Mouse (Mus musculus): Measurements from ENCODE around the gene Thy1. TPM values are rescaled to one million over a fixed set of nuclear protein-coding genes. Genes with fewer than 3 reads are reported as not detected.

The Thy1 gene
- polyA plus RNA-seq, 1 experiment: not detected

DNA sequence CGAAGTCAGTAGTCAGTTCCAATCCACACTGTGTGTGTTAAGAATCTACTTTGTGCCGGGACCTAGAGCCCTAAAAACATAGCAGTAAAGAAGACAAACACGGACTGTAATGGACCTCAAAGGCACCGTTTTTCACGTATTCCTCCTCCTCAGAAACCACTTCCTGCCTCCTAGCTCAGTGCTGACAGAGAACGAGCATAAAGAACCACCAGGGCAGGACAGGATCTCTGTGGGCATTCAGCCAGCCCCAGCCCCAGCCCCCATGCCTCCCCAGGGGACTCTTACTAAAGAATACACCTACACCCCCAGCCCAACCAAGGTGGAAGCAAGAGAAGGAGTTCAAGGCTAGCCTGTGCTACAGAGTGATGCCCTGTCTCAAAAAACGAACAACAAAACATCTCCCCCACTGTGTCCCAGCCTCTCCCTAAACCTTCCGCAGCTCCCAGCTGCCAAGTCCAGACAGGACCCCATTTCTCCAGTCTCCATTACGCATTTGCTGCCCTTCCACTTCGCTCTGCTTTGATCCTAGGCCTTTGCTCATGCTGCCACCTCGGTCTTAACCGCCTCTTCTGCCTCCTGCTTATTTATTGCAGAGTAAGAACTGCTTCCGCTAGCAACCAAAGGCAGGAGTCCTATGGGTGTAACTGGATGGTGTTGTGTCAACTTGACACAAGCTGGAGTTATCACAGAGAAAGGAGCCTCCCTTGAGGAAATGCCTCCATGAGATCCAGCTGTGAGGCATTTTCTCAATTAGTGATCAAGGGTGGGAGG, 9.0 kb upstream of the Thy1 start:
- Histone ChIP-seq H3ac (ENCODE audit: control insufficient read depth, insufficient read length, low read depth) (no peak overlapping the region), H3K4me3 (ENCODE audit: insufficient read depth, poor library complexity, severe bottlenecking) (no peak overlapping the region)
- no peak for TF ChIP-seq CEBPB (IDR thresholded peaks at IDR 0.05; ENCODE audit: low read depth)
- TF ChIP-seq CTCF (IDR thresholded peaks at IDR 0.05; ENCODE audit: control insufficient read depth, insufficient read depth, insufficient read length): no peak
- no peak for TF ChIP-seq MAX (IDR thresholded peaks at IDR 0.05)
- no peak for TF ChIP-seq MYOG (IDR thresholded peaks at IDR 0.05; ENCODE audit: control insufficient read depth, extremely low read depth, insufficient read length)
- TF ChIP-seq FOSL1 (IDR thresholded peaks at IDR 0.05; ENCODE audit: insufficient read depth, low read length, poor library complexity, severe bottlenecking): no peak
- no peak for TF ChIP-seq MYOD1 (IDR thresholded peaks at IDR 0.05; ENCODE audit: control insufficient read depth, insufficient read length, low read depth)
- TF ChIP-seq USF1 (IDR thresholded peaks at IDR 0.05; ENCODE audit: low read depth): no peak

GRCm38 (mm10) chr9:44037106-44037505, 6.1 kb upstream of the Thy1 start:
- no peak for TF ChIP-seq CTCF (IDR thresholded peaks at IDR 0.05; ENCODE audit: control insufficient read depth, insufficient read depth, insufficient read length)
- TF ChIP-seq USF1 (IDR thresholded peaks at IDR 0.05; ENCODE audit: low read depth): no peak
- no peak for TF ChIP-seq MAX (IDR thresholded peaks at IDR 0.05)
- TF ChIP-seq CEBPB (IDR thresholded peaks at IDR 0.05; ENCODE audit: low read depth): no peak
- no peak for TF ChIP-seq FOSL1 (IDR thresholded peaks at IDR 0.05; ENCODE audit: insufficient read depth, low read length, poor library complexity, severe bottlenecking)
- no peak for TF ChIP-seq MYOG (IDR thresholded peaks at IDR 0.05; ENCODE audit: control insufficient read depth, extremely low read depth, insufficient read length)
- no peak for TF ChIP-seq MYOD1 (IDR thresholded peaks at IDR 0.05; ENCODE audit: control insufficient read depth, insufficient read length, low read depth)
- H3K36me3 ChIP-seq (ENCODE audit: control insufficient read depth, insufficient read depth): no peaks in the 10 kb centered on the region
- no peaks in the 10 kb centered on the region for H3K27me3 ChIP-seq (ENCODE audit: control insufficient read depth, insufficient read depth, insufficient read length)
- H3ac ChIP-seq (ENCODE audit: control insufficient read depth, insufficient read length, low read depth): no peak overlapping the region
- no peak overlapping the region for H3K4me3 ChIP-seq (ENCODE audit: insufficient read depth, poor library complexity, severe bottlenecking)
- H3K79me2 ChIP-seq (ENCODE audit: control insufficient read depth, insufficient read depth): no peaks in the 10 kb centered on the region
- no peaks in the 10 kb centered on the region for H3K79me3 ChIP-seq (ENCODE audit: low read depth)

More for the DNA sequence above, 9.0 kb upstream of the Thy1 start:
- H3K36me3 ChIP-seq (ENCODE audit: control insufficient read depth, insufficient read depth): no peaks in the 10 kb centered on the region
- H3K79me3 ChIP-seq (ENCODE audit: low read depth): no peaks in the 10 kb centered on the region
- no peaks in the 10 kb centered on the region for H3K27me3 ChIP-seq (ENCODE audit: control insufficient read depth, insufficient read depth, insufficient read length)
- H3K79me2 ChIP-seq (ENCODE audit: control insufficient read depth, insufficient read depth): no peaks in the 10 kb centered on the region

DNA sequence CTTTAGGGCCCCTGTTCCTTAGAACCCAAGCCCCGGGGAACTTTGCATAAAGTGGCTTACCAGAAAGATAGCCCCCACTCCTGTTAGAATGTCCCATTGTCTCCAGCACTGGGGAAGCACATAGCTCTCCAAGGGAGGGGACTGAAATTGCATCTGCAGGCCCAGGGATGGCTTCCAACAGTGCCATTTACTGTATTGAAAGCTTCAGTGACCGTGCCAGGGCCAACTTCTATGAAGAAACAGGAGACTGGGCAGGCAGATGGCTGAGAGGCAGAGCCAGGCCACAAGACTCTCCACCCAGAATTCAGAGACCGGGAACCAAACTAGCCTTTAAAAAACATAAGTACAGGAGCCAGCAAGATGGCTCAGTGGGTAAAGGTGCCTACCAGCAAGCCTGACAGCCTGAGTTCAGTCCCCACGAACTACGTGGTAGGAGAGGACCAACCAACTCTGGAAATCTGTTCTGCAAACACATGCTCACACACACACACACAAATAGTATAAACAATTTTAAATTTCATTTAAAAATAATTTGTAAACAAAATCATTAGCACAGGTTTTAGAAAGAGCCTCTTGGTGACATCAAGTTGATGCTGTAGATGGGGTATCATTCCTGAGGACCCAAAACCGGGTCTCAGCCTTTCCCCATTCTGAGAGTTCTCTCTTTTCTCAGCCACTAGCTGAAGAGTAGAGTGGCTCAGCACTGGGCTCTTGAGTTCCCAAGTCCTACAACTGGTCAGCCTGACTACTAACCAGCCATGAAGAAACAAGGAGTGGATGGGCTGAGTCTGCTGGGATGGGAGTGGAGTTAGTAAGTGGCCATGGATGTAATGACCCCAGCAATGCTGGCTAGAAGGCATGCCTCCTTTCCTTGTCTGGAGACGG, 1.4 kb upstream of the Thy1 start:
- Histone ChIP-seq H3K27me3 (ENCODE audit: control insufficient read depth, insufficient read depth, insufficient read length) (no peaks in the 10 kb centered on the region), H3K79me3 (ENCODE audit: low read depth) (no peaks in the 10 kb centered on the region), H3ac (ENCODE audit: control insufficient read depth, insufficient read length, low read depth) (no peak overlapping the region), H3K36me3 (ENCODE audit: control insufficient read depth, insufficient read depth) (no peaks in the 10 kb centered on the region), H3K4me3 (ENCODE audit: insufficient read depth, poor library complexity, severe bottlenecking) (no peak overlapping the region), H3K79me2 (ENCODE audit: control insufficient read depth, insufficient read depth) (no peaks in the 10 kb centered on the region)
- TF ChIP-seq FOSL1 (IDR thresholded peaks at IDR 0.05; ENCODE audit: insufficient read depth, low read length, poor library complexity, severe bottlenecking): no peak
- no peak for TF ChIP-seq MAX (IDR thresholded peaks at IDR 0.05)

GRCm38 (mm10) chr9:44042396-44042680, 846 bp upstream of the Thy1 start:
- H3K4me3 ChIP-seq (ENCODE audit: insufficient read depth, poor library complexity, severe bottlenecking): no peak overlapping the region
- no peaks in the 10 kb centered on the region for H3K36me3 ChIP-seq (ENCODE audit: control insufficient read depth, insufficient read depth)
- no peaks in the 10 kb centered on the region for H3K79me2 ChIP-seq (ENCODE audit: control insufficient read depth, insufficient read depth)
- no peaks in the 10 kb centered on the region for H3K79me3 ChIP-seq (ENCODE audit: low read depth)
- H3K27me3 ChIP-seq (ENCODE audit: control insufficient read depth, insufficient read depth, insufficient read length): no peaks in the 10 kb centered on the region
- TF ChIP-seq CTCF (IDR thresholded peaks at IDR 0.05; ENCODE audit: control insufficient read depth, insufficient read depth, insufficient read length) (no peak), MYOD1 (IDR thresholded peaks at IDR 0.05; ENCODE audit: control insufficient read depth, insufficient read length, low read depth) (no peak), CEBPB (IDR thresholded peaks at IDR 0.05; ENCODE audit: low read depth) (no peak)
- H3ac ChIP-seq (ENCODE audit: control insufficient read depth, insufficient read length, low read depth): no peak overlapping the region

GRCm38 (mm10) chr9:44043708-44044425, 683 bp downstream of the Thy1 start:
- TF ChIP-seq USF1 (IDR thresholded peaks at IDR 0.05; ENCODE audit: low read depth): no peak
- TF ChIP-seq FOSL1 (IDR thresholded peaks at IDR 0.05; ENCODE audit: insufficient read depth, low read length, poor library complexity, severe bottlenecking): no peak
- TF ChIP-seq CTCF (IDR thresholded peaks at IDR 0.05; ENCODE audit: control insufficient read depth, insufficient read depth, insufficient read length): no peak
- no peak for TF ChIP-seq MYOG (IDR thresholded peaks at IDR 0.05; ENCODE audit: control insufficient read depth, extremely low read depth, insufficient read length)
- TF ChIP-seq CEBPB (IDR thresholded peaks at IDR 0.05; ENCODE audit: low read depth): no peak
- TF ChIP-seq MYOD1 (IDR thresholded peaks at IDR 0.05; ENCODE audit: control insufficient read depth, insufficient read length, low read depth): no peak
- TF ChIP-seq MAX (IDR thresholded peaks at IDR 0.05): no peak
- H3ac ChIP-seq (ENCODE audit: control insufficient read depth, insufficient read length, low read depth): no peak overlapping the region
- no peaks in the 10 kb centered on the region for H3K27me3 ChIP-seq (ENCODE audit: control insufficient read depth, insufficient read depth, insufficient read length)
- H3K79me2 ChIP-seq (ENCODE audit: control insufficient read depth, insufficient read depth): no peaks in the 10 kb centered on the region
- no peaks in the 10 kb centered on the region for H3K36me3 ChIP-seq (ENCODE audit: control insufficient read depth, insufficient read depth)
- H3K4me3 ChIP-seq (ENCODE audit: insufficient read depth, poor library complexity, severe bottlenecking): no peak overlapping the region
- no peaks in the 10 kb centered on the region for H3K79me3 ChIP-seq (ENCODE audit: low read depth)
